Mouse (Mus musculus) ES-Bruce4 (cell line): ENCODE measurements at regions not wholly inside any gene's neighbourhood (a gene's known extent, or its start where the extent isn't known, plus 50 kb on each side); places are given as distances from the start of the nearest gene placed in this dataset.

Experiments used
- CTCF ChIP-seq: IDR thresholded peaks from one replicate; pipeline ENCODE4 v1.8.1; 2011; ENCODE audit warnings: low read depth, low read length
- POLR2A ChIP-seq: IDR thresholded peaks from one replicate; pipeline ENCODE4 v1.8.1; 2011; ENCODE audit warnings: low read length; ENCODE audit not compliant: insufficient read depth

DNA sequence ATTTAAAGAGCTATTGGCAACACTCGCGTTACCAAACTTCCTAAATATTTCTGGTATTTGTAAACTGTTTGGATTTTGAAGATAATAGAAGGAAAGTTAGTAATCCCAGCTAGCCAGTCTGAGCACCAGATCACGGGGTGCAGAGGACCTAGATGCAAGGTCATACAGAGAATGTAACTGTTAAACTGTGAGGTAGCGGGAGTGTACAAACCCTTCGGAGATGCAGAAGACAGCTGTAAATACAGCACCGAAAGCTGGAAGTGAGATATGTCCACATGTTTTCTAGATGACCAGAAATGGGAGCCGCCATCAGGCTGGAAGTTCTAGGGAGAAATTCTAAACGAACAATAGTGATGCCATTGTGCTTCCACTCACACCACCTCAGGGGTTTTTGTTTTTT, 80.5 kb downstream of the Elovl4 start:
- no peak for TF ChIP-seq CTCF
- no peak for TF ChIP-seq POLR2A
